Mouse (Mus musculus): ENCODE measurements around the gene Them7.

The Them7 gene

DNA sequence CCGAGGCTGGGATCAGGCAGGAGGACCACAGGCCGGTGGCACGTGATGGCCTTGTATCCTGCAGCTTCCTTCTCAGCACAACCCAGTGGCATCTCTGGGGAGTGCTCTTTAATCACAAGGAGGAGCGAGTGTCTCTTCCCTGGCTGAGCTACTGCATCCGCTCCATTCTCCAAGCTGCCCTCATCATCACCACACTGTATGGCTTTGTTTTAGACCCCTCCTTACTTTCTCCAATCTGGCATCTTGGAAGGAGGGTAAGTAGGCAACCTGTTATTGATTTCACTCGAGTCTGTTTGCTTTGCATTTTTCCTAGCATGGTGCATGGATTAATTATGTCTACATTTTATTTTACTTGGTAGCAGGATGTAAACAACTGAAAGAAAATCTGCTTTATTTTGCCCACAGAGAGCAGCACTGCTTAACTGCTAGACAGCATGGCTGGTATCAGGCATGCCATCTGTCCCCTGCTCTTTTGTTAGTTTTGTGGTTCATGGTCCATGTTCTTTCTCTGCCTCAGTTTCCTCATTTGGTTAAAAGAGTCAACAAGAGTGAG lies 79.9 kb downstream of the Them7 start:
- DNase-seq (ENCODE audit: low read depth, low spot score) = no peak

DNA sequence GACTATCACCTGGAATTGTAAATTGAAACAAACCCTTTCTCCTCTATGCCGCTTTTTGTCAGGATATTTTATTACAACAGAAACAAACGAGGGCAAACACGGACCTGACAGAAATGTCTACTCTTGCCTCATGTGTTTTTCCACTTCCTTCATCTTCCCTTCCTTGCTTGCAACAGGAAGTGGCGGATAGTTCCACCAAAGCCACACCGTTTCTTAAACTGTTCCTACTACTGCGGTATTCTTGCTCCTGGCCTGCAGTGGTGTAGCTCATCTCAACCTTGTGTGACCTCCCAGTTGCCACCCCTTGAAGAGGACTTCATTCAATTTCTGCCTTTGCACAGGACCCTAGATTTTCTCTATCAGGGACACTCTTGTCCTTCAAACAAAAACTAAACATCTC lies 81.8 kb downstream of the Them7 start:
- no peak for DNase-seq (ENCODE audit: low read depth, low spot score)

DNA sequence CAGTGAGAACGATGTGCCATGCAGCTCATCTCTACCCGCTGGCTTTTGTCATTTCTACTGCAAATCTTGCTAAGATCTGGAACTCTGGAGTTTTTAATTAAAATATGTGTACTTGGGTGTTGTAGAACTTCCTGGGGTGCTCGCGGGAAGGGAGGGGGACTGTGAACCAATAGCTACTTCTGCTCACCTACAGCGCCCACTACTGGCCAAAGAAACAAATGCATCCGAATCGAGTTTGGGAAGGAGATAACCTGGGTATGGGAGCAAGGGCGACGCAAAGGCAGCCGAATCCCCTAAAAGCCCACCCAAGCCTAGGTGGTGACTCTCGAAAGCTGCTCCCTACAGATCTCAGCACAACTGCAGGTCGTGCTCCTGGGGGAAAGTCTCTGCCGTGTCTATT lies 87.3 kb downstream of the Them7 start:
- DNase-seq (ENCODE audit: low read depth, low spot score) = peak; percentile 18

DNA sequence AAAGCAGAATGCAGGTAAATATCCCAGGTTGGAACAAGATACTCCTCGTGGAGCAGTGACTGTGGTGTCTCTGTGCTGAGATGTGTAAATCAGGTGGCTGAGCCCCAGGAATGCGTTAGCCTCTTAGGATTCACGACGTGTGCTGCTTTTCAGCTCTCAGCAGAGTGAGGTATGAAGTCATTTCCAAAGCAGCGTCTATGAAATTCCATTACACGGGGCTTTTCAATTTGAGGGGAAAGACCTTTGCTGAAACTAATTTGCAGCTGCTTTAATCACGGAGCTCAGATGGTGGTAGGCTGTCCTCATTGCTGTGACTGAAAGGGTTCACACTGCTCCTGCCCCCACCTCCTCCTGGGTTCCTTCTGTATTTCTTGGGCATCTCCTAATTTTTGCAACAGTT lies 87.9 kb downstream of the Them7 start:
- no peak for DNase-seq (ENCODE audit: low read depth, low spot score)

DNA sequence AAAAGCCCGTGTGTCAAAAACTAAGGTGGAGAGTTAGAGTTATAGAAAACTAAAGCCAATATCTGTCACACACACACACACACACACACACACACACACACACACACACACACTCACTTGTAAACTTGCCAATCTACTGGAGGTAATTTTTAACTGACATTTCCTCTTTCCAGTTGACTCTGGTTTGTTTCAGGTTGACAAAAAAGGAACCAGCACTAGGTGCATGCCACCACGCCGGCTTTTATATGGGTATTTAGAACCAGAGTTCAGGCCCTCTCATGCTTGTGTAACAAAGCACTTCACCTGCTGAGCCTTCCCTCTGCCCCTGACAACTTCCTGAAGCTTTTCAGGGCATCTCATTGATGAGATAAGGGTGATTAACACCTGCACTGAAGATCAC lies 89.0 kb downstream of the Them7 start:
- no peak for DNase-seq (ENCODE audit: low read depth, low spot score)

DNA sequence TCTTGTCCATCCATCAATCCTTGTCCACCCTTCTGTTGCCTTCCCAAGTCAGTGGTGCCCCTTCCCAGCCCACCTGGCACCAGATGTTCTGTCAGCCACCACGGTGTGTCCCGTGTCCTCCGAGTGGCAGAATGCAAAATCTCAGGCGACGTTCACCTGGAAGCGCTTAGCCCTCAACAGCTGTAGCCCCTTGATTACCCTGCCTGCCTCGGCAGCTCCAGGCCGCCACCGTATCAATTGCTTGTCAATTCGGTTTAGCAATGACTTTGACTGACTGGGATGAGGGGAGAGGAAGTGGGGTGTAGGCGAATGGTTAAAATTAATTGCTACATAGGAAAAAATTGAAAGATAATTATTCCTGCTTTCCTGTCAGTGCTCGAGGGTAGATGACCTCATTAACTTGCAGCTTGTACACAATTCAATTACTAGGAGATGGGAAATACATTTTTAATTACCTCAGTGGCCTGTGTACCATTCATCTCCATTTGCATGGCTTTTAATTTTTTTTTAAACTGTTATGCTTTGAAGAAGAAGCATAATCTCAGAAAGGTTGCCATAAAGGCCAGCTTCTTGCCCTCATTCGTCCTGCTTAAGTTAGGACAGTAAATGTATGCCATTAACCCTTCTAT lies 93.5 kb downstream of the Them7 start:
- no peak for DNase-seq (ENCODE audit: low read depth, low spot score)

DNA sequence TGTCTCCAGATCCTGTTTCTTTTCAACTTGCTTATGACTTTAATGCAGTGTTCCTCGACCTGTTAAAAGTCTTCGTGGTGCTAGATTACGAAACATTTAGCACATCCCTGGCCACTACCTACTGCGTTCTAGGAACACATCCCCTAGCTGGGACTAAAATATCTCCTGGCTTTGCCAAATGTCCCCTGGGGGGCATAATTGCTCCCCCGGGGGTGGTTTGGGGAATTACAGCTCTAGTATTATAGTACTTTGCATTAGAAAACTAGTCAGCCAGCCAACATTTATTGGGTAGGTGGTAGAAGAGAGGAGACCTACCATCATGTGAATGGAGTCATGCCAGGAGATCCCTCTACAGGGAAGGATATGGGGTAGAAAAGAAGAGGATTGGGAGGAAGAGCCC lies 101.9 kb downstream of the Them7 start:
- DNase-seq (ENCODE audit: low read depth, low spot score) = no peak

DNA sequence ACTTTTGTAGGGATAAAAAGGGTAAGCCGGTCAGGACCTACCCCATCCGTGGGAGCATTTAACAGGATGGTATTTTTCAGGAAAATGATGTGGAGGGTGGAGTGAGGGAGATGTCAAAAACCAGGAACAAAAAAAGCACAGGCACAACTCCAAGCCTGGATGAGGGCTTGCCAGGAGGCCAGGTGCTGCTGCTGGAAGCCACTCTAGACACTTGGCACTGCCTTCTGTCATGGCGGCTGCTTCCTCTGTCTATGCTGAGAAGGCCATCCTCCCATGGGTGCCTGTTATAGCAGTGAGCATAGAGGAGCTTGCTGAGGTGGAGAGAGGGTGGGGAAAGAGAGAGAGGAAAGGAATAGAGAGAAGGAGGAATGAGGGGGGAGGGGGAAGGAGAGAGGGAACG lies 105.9 kb downstream of the Them7 start:
- DNase-seq (ENCODE audit: low read depth, low spot score) = no peak

DNA sequence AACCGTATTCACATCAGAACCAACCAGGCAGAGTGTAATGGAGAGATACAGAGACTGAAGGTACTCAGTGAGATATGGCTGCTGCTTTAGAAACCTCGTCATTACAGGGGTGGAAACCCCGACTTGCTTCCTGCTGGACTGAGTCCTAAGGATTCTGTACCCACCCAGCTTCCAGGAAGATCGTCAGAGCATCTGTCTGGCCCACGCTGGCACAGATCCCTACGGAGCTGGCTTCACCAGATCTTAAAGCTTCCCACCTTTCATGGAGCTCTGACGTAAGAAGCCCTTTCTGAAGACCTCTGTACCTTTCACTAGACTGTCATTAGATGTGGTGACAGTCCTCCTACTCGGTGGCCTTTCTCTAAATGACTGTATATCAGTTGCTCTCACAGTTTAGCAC lies 109.0 kb downstream of the Them7 start:
- no peak for DNase-seq (ENCODE audit: low read depth, low spot score)

DNA sequence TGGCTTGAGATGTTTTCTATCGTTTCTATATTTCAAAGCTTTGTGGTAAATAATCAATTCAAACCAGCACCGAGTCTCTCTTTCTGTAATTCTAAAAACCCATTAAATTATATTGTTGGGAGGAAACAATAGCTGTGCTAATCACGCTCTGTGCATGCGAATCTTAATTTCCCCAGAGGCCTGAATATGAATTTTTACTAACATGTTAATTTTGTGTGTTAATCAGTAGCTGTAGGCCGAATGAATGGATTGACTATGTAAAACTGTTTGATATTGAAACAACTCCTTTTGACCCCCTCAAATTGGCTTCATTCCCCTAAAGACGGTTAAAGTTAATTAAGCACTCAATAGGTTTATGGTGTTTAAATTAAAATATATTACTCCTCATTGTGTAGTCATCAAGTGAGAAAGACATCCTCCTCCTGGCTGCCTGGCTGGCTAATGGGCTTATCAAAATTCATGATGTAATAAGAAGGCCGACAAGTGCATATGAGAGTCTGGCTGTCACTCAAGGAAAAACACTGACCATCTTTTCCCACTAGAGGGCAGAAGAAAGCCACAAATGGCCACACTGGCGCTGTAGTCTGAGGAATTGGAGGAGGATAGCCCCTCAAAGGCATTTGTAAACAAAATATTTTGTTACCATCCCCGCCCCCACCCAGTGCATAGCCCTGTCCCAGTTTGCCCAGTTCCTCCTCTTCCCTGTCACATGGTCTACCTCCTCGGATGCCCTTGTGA lies 110.0 kb downstream of the Them7 start:
- peak; percentile 69 for DNase-seq (ENCODE audit: low read depth, low spot score)

DNA sequence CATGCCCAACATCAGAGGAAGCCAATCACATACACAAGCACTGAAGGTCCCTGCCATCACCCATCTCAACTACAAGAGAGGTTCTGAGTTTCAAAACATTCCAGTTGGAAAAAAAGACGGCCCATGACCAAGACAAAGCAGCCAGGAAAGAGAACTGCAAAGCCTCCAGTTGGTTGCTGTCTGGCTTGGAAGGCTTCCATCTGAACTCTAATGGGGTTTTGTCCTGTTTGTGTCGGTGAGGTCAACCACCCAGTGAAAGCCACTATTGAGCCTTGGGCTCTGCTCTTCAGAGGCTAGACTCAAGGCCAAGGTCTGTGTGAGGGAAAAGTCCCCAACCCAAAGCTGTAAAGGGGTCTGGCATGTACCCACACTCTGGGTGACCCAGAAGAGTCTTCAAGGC lies 111.5 kb downstream of the Them7 start:
- no peak for DNase-seq (ENCODE audit: low read depth, low spot score)

DNA sequence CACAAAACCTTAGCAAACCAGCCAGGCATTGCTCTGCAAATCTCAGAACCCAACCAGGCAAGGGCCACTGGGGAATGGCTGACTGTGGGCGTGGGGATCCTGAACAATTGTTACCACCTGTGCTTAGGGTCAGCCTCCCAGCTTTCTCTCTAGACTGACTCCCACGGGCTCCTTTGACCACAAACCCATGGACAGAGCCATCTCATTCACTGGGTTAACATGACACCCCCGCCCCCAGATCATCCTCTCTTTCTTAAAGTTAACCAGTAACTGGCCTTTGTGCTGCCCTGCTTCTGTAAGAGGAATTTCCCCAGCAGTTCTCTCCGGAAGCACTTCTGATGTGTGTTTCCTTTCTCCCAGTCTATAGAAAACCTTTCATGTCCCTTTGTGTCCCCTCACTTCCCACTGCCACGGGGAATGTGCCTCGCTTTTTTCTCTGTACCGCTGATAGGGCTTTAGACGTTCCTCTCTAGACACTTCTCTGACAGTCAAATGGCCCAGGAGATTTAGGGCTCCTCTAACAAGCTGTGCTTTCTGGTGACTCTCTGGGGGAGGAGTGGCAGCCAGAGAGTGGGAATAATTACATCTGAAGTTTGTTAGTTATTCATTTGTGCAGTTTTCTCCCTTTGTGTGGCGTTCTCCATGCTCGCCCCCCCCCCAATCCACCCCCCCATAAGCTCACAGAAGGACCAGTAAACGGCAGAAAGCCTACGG lies 112.4 kb downstream of the Them7 start:
- no peak for DNase-seq (ENCODE audit: low read depth, low spot score)

DNA sequence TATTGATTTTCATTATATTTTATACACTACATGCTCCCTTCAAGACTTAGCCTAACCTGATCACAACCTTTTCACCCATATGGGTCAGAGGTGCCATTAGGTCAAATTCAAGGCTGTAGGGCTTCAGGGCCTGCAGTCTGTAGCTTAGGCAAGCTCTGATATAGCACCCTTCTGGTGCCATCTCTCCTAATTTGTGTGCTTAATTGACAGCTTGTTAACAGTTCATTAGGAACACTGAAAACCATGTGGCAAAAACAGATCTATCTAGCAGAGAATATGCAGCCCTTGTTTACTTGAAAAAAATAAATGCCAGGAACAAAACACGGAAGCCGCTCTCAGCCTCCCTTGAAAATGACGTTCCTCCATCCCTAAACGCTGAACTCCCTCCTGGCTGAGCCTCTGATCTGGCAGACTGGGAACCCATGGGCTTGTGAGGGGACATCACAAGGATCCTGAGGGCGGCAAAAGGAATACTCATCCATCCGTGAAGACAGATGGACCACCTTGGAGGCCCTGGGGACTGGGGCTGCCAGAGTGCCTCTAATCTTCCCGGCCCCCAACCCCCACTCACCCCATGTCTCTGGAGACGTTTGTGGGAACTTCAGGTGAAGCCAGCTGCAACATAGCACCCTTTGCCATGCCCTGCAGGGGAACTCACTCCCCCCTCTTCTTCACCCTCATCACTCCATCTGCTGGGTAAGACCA lies 113.2 kb downstream of the Them7 start:
- DNase-seq (ENCODE audit: low read depth, low spot score) = no peak

DNA sequence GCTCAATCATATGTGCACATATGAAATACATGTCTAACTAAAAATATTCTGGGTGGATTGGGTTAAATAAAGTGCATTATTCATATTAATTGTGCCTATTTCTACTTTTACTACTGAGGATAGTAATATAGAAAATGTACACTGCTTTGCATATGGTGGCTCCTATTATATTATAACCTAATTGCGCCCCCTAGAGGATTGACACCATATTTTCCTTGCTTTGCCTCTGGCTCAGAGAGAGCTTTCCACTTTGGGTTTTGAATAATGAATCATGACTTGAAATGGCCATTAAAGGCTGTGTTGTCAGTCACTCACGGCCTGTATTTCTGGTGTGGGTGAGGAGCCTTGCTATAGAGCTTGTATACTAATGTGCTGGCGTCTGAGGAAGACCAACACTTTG lies 115.9 kb downstream of the Them7 start:
- DNase-seq (ENCODE audit: low read depth, low spot score) = peak; percentile 42

DNA sequence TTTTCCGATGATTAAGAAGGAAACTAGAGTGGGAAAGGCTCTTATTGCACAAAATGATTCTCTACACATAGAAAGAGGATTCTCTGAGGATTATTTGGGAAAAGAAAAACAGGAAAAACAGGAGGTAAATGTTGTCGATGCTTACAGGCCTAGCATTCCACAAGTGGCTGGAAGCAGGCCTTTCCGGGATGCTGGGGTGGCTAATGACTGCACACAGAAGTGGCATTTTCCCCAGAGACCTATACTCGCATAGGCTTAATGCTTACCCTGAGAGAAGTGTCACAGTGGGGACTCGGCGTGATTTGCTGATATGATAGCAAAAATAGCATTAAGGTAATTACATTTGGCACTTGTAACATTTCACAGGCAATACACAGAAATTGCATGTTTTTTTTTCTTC lies 124.8 kb downstream of the Them7 start:
- no peak for DNase-seq (ENCODE audit: low read depth, low spot score)

DNA sequence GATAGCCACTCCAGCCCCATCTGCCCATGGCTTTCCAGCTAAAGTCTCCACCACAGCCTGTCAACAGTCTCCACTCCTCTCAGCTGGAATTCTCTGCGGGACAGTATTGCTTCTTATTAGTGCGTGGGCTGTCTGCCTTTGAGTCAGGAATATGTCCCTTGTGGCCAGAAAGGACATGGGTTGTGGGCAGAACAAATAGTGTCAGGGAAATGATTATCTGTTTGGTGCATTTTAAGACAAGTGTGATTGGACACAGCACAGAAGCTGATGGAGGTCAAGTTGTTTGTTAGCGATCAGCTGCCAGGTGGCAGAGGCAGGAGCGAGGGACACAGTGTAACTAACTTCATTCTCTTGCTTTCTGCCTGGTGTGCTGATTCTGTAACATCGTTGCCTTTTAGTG lies 132.7 kb downstream of the Them7 start:
- no peak for DNase-seq (ENCODE audit: low read depth, low spot score)

DNA sequence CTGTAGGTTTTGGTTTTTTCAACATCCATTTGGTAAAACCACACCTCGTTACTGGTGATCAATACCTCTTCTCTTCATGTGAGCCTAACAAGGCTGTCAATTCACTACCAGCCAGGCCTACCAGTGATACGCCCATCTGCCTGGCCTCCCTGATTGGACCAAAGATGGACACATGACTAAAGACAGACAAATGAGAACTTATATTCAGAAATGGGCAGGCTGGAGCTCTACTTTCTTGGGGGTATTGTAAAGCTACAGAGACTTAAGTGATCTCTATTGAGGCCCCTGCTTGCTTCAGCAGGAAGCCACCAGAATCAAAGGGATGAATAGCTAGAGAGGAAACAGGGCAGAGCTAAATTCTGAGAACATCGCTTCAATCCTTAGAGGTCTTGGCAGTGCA lies 133.9 kb downstream of the Them7 start:
- DNase-seq (ENCODE audit: low read depth, low spot score) = peak; percentile 46

DNA sequence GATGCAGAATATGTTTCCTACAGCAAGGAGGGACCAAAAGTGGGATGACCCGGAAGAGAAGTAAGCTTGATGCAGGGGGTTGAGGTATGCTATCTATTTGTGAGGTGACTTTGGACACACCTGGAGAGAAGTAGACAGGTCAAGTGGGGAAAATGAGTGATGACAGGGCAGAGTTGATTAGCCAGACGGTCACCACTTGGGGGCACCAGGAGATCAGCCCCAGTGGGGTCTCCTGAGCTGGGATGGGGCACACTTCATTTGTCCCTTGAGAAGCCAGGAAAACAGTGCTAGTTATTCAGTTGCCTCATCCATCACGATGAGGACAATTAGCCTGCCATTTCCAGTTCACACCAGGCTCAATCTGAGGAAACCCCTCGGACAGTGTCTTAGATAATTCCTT lies 143.5 kb downstream of the Them7 start:
- DNase-seq (ENCODE audit: low read depth, low spot score) = peak; percentile 65

DNA sequence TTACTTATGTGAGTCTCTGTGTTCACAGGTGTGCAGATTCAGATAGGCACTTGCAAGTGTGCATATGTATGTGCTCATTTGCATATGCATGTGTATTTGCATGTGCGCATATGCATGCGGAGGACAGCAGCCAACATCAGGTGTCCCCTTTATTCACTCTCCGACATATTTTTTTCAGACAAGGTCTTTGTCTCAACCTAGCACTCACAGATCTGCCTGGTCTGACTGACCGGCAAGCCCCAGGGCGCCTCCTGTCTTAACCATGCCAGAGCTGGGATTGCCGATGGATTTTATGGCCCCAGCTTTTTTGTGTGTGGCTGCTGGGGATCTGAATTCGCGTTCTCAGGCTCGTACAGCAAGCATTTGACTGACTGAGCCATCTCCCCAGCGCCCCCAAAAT lies 146.1 kb downstream of the Them7 start:
- no peak for DNase-seq (ENCODE audit: low read depth, low spot score)

DNA sequence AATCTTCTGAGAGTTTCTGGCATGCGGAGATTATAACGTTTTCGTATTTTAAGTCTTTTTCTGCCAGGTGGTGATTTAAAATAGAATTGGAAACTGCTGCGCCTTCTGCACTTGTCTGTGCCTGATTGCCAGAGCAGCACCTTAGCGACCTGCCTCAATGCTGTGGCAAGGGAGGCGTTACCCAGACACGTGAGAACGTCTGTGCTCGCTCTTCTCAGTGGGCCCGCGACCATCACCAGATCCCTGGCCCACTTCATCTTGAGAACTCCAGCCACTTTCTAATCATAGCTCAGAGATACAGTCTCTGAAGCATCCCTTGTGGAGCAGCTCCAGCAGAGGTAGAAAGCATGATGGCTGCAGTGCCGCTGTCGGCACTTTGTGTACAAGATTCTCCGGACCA lies 146.6 kb downstream of the Them7 start:
- no peak for DNase-seq (ENCODE audit: low read depth, low spot score)

DNA sequence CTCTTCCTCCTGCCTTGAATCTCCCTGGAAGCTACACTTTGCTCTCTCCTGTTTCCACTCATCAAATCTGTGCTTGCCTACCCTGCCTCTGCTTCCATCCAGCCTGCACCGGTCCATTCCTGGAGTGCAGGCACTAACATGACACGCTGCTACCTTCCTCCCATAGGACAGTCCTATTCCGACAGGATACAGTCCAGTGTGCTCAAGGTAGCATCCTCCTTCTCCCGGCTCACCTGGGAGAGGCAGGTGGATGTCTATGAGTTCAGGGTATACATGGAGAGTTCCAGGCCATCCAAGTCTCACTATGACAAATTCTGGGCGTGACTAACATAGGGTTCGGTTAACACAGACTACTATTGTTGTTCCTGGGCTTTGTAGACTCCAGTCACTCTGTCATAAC lies 148.0 kb downstream of the Them7 start:
- no peak for DNase-seq (ENCODE audit: low read depth, low spot score)

DNA sequence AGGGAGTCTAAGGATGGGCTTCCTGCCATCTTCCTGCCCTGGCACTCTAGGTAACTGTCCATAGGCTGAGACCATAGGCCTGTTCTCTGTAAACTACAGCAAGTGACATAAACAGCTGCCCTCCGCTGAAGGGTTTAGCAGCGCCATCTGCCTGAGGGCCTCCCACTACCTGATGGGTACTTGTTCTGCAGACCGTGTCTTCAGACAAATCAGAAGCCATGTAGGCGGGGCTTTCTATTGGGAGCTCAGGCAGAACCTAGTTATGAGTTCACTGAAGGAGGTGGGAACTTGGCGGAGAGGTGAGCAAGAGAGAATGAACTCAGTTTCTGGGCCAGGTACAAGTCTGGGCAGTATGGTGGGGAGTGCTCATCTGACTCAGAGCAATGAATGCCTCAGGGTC lies 148.6 kb downstream of the Them7 start:
- DNase-seq (ENCODE audit: low read depth, low spot score) = no peak

Measured in CD4-positive, CD25-positive, alpha-beta regulatory T cell, adult 2 months (primary cell).